Mouse (Mus musculus) gastrocnemius, postnatal 25 days (tissue): ENCODE measurements around the gene Hs1bp3. TPM values are rescaled to one million over a fixed set of nuclear protein-coding genes. Genes with fewer than 3 reads are reported as not detected.
A peak's percentile ranks its signal among the peaks of the same experiment; 100 is the strongest.

Experiments
- DNase-seq: peaks from one replicate; pipeline ENCODE4 v3.0.0; 2022
- total RNA-seq, 2 experiments: library from RNA; stranded (reverse); gene quantifications; 1 replicate in 1 of 2; 2 replicates in 1 of 2; pipeline ENCODE4 v1.2.3; 2021

Hs1bp3 gene
- total RNA-seq, 2 experiments from 2014 or later: 5.3 to 6.4 TPM

GRCm38 (mm10) chr12:8301011-8301814, 12.0 kb upstream of the Hs1bp3 start:
- DNase-seq: no peak

GRCm38 (mm10) chr12:8301841-8302431, 11.3 kb upstream of the Hs1bp3 start, which contains the start of gene Gdf7:
TSS of gene Gdf7 (minus strand) at chr12:8301954.
- no peak for DNase-seq

- no peak for DNase-seq
These were observed 8.0 kb upstream of the Hs1bp3 start for GRCm38 (mm10) chr12:8305258-8305657.

- DNase-seq: peak; percentile 30
These were observed 6.8 kb upstream of the Hs1bp3 start for GRCm38 (mm10) chr12:8306432-8306831.

GRCm38 (mm10) chr12:8306910-8307309, 6.3 kb upstream of the Hs1bp3 start:
- DNase-seq: no peak

GRCm38 (mm10) chr12:8310992-8311391, 2.2 kb upstream of the Hs1bp3 start:
- DNase-seq: no peak

GRCm38 (mm10) chr12:8312266-8312665, 966 bp upstream of the Hs1bp3 start:
- no peak for DNase-seq

GRCm38 (mm10) chr12:8313773-8314172, 541 bp downstream of the Hs1bp3 start:
- DNase-seq: no peak

GRCm38 (mm10) chr12:8316541-8316940, 3.3 kb downstream of the Hs1bp3 start:
- DNase-seq: no peak

GRCm38 (mm10) chr12:8320084-8320713, 7.0 kb downstream of the Hs1bp3 start:
- peak; percentile 64 for DNase-seq

- no peak for DNase-seq
These were observed 8.3 kb downstream of the Hs1bp3 start for GRCm38 (mm10) chr12:8321506-8321905.

- no peak for DNase-seq
These were observed 10.9 kb downstream of the Hs1bp3 start for GRCm38 (mm10) chr12:8324086-8324485.

GRCm38 (mm10) chr12:8325245-8325942, 12.2 kb downstream of the Hs1bp3 start:
- DNase-seq: no peak

GRCm38 (mm10) chr12:8325943-8326522, 12.8 kb downstream of the Hs1bp3 start:
- no peak for DNase-seq

GRCm38 (mm10) chr12:8326825-8327674, 13.8 kb downstream of the Hs1bp3 start:
- peak; percentile 86 for DNase-seq

- no peak for DNase-seq
These were observed 14.4 kb downstream of the Hs1bp3 start for GRCm38 (mm10) chr12:8327675-8328053.

- DNase-seq: no peak
These were observed 16.0 kb downstream of the Hs1bp3 start for GRCm38 (mm10) chr12:8329236-8329635.

- DNase-seq: peak; percentile 68
These were observed 18.4 kb downstream of the Hs1bp3 start for GRCm38 (mm10) chr12:8331489-8332173.

GRCm38 (mm10) chr12:8332174-8332542, 18.9 kb downstream of the Hs1bp3 start:
- no peak for DNase-seq

GRCm38 (mm10) chr12:8333617-8334016, 20.4 kb downstream of the Hs1bp3 start:
- no peak for DNase-seq

GRCm38 (mm10) chr12:8334261-8334660, 21.0 kb downstream of the Hs1bp3 start:
- peak; percentile 63 for DNase-seq
